Mouse (Mus musculus) heart, postnatal 0 days (tissue): ENCODE data around the gene 4930402F06Rik.

Experiments
- CTCF ChIP-seq: IDR thresholded peaks from 2 replicates; pipeline ENCODE4 v1.5.1; 2016; ENCODE audit warnings: antibody characterized with exemption, control low read depth, low read depth
- EP300 ChIP-seq: IDR thresholded peaks from 2 replicates; pipeline ENCODE4 v1.6.1; 2016; ENCODE audit warnings: antibody characterized with exemption, low read depth

GRCm38 (mm10) chr2:35377600-35377999 is 19.4 kb downstream of the 4930402F06Rik start:
- TF ChIP-seq CTCF (no peak), EP300 (no peak)
